Mouse (Mus musculus) forebrain, embryonic 16.5 days (tissue): ENCODE data around the gene Pitpnm2. TPM values are rescaled to one million over a fixed set of nuclear protein-coding genes. Genes with fewer than 3 reads are reported as not detected.

Experiments used
- ATAC-seq: fragments of 200-750 bp; cut with Nextera tagmentation; 2 replicates; pipeline ENCODE4 v1.8.0; 2017; ENCODE audit warnings: mild to moderate bottlenecking, moderate library complexity
- H3K27ac ChIP-seq: fragments of 300-500 bp; sonication (generic); 2 replicates; pipeline ENCODE4 v1.5.1; 2014; ENCODE audit warnings: low read length, control low read depth
- H3K27me3 ChIP-seq: fragments of 300-500 bp; sonication (generic); replicated peaks from 2 replicates; pipeline ENCODE4 v1.6.1; 2014; ENCODE audit warnings: low read length; ENCODE audit not compliant: control insufficient read depth, insufficient read depth
- H3K36me3 ChIP-seq: fragments of 300-500 bp; sonication (generic); 2 replicates; pipeline ENCODE4 v1.6.1; 2014; ENCODE audit not compliant: control insufficient read depth, insufficient read depth
- H3K4me1 ChIP-seq: fragments of 300-500 bp; sonication (generic); replicated peaks from 2 replicates; pipeline ENCODE4 v1.6.1; 2014; ENCODE audit warnings: low read length; ENCODE audit not compliant: control insufficient read depth, insufficient read depth
- H3K4me2 ChIP-seq: fragments of 300-500 bp; sonication (generic); 2 replicates; pipeline ENCODE4 v1.6.1; 2014; ENCODE audit warnings: mild to moderate bottlenecking, low read length, control low read depth
- H3K4me3 ChIP-seq: fragments of 300-500 bp; sonication (generic); replicated peaks from 2 replicates; pipeline ENCODE4 v1.5.1; 2014; ENCODE audit warnings: mild to moderate bottlenecking, low read length, control low read depth
- H3K9ac ChIP-seq: fragments of 300-500 bp; sonication (generic); replicated peaks from 2 replicates; pipeline ENCODE4 v1.6.1; 2014; ENCODE audit warnings: low read depth, low read length, control low read depth
- H3K9me3 ChIP-seq: fragments of 300-500 bp; sonication (generic); 2 replicates; pipeline ENCODE4 v1.6.1; 2016; ENCODE audit warnings: low read length; ENCODE audit not compliant: control insufficient read depth
- WGBS: fragments of 180-500 bp; shearing (Covaris S2); extraction: QIAGEN DNeasy Blood & Tissue Kit; methylation state at CpG from one replicate; pipeline ENCODE4 v1.1.7; 2014; 5-methylcytosine and 5-hydroxymethylcytosine counted together
- polyA plus RNA-seq: library from polyadenylated mRNA; unstranded; fragments of >200 nt; fragmentation: Nextera tagmentation; extraction: Ambion mirVana; gene quantifications from 2 replicates; pipeline ENCODE4 v1.2.1, GENCODE M21; 2015

Gene Pitpnm2
- polyA plus RNA-seq, 1 experiment from 2014 or later, result 14.4 TPM

- Histone ChIP-seq H3K4me3 (no peak overlapping the region), H3K27ac (no peak overlapping the region), H3K4me1 (no peaks in the 10 kb centered on the region), H3K27me3 (no peaks in the 10 kb centered on the region), H3K36me3 (no peaks in the 10 kb centered on the region), H3K4me2 (no peak overlapping the region), H3K9me3 (no peaks in the 10 kb centered on the region), H3K9ac (no peak overlapping the region)
- 95% methylated on average over 9 of the region's 9 CpGs for WGBS
- no peak for ATAC-seq
Observed at GRCm38 (mm10) chr5:124103552-124103951, 146.0 kb downstream of the Pitpnm2 start.

DNA sequence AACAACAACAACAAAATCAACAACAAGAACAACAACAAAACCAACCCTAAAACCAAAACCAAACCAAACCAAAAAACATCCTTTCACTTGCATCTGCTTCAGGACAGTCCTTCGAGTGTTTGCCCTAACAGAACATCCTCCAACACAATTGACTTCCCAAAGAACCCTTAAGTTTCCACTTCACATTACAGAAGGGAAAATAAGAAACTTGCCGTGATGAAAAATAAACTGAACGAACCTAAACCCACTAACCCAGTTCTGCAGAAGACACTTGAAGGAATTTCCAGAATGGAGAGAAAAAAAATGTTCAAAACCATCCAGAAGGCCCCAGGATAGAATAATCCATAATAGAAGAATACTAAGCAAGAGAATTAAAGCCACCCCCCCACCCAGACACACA lies 146.5 kb downstream of the Pitpnm2 start:
- Histone ChIP-seq H3K9me3 (no peaks in the 10 kb centered on the region), H3K4me1 (no peaks in the 10 kb centered on the region), H3K4me3 (no peak overlapping the region), H3K9ac (no peak overlapping the region), H3K4me2 (no peak overlapping the region), H3K36me3 (no peaks in the 10 kb centered on the region), H3K27ac (no peak overlapping the region), H3K27me3 (no peaks in the 10 kb centered on the region)
- no peak for ATAC-seq
- WGBS, result 88% methylated on average over 3 of the region's 3 CpGs

- no peak overlapping the region for H3K27ac ChIP-seq
- no peaks in the 10 kb centered on the region for H3K9me3 ChIP-seq
- no peak overlapping the region for H3K4me2 ChIP-seq
- WGBS, result 84% methylated on average over 6 of the region's 6 CpGs
- H3K36me3 ChIP-seq, result no peaks in the 10 kb centered on the region
- no peak overlapping the region for H3K4me3 ChIP-seq
- H3K9ac ChIP-seq, result no peak overlapping the region
- no peaks in the 10 kb centered on the region for H3K4me1 ChIP-seq
- ATAC-seq, result no peak
- H3K27me3 ChIP-seq, result no peaks in the 10 kb centered on the region
Observed at GRCm38 (mm10) chr5:124102326-124102725, 147.2 kb downstream of the Pitpnm2 start.

GRCm38 (mm10) chr5:124100128-124101044 lies 149.2 kb downstream of the Pitpnm2 start:
- H3K9ac ChIP-seq, result no peak overlapping the region
- no peak overlapping the region for H3K27ac ChIP-seq
- H3K4me1 ChIP-seq, result peaks cover 3% of the 10 kb centered on the region
- no peaks in the 10 kb centered on the region for H3K36me3 ChIP-seq
- H3K9me3 ChIP-seq, result no peaks in the 10 kb centered on the region
- no peak for ATAC-seq
- H3K4me2 ChIP-seq, result no peak overlapping the region
- H3K4me3 ChIP-seq, result no peak overlapping the region
- 94% methylated on average over 11 of the region's 11 CpGs for WGBS
- no peaks in the 10 kb centered on the region; the same call in 1 of the 2 replicates for H3K27me3 ChIP-seq

GRCm38 (mm10) chr5:124098923-124099322 lies 150.6 kb downstream of the Pitpnm2 start:
- no peak overlapping the region for H3K4me2 ChIP-seq
- no peak overlapping the region for H3K9ac ChIP-seq
- no peak overlapping the region for H3K27ac ChIP-seq
- 83% methylated on average over 2 of the region's 2 CpGs for WGBS
- peaks cover 8% of the 10 kb centered on the region for H3K4me1 ChIP-seq
- H3K9me3 ChIP-seq, result no peaks in the 10 kb centered on the region
- H3K27me3 ChIP-seq, result peaks cover 2% of the 10 kb centered on the region; the same call in 1 of the 2 replicates
- no peak overlapping the region for H3K4me3 ChIP-seq
- ATAC-seq, result no peak
- no peaks in the 10 kb centered on the region for H3K36me3 ChIP-seq

GRCm38 (mm10) chr5:124095596-124096232 lies 153.8 kb downstream of the Pitpnm2 start, which contains the start of gene Abcb9:
Abcb9 (minus strand) TSS chr5:124095798.
- Histone ChIP-seq H3K27ac (no peak within 1 kb of the TSS), H3K9me3 (no peaks in the 10 kb centered on the region), H3K36me3 (no peaks in the 10 kb centered on the region), H3K4me3 (peak within 1 kb of the TSS; percentile 45), H3K4me1 (peaks cover 14% of the 10 kb centered on the region), H3K27me3 (peaks cover 2% of the 10 kb centered on the region; the same call in 1 of the 2 replicates), H3K4me2 (peak within 1 kb of the TSS; percentile 47), H3K9ac (peak within 1 kb of the TSS; percentile 47)
- 2% methylated on average over 42 of the region's 42 CpGs for WGBS
- ATAC-seq, result peak; percentile 74

- WGBS, result 10% methylated on average over 19 of the region's 19 CpGs
- H3K4me2 ChIP-seq, result peak overlapping the region; percentile 47
- peaks cover 14% of the 10 kb centered on the region for H3K4me1 ChIP-seq
- peak; percentile 27; the same call in 1 of the 2 replicates for ATAC-seq
- H3K27me3 ChIP-seq, result peaks cover 2% of the 10 kb centered on the region; the same call in 1 of the 2 replicates
- H3K36me3 ChIP-seq, result no peaks in the 10 kb centered on the region
- no peaks in the 10 kb centered on the region for H3K9me3 ChIP-seq
- no peak overlapping the region for H3K27ac ChIP-seq
- H3K4me3 ChIP-seq, result peak overlapping the region; percentile 45
- peak overlapping the region; percentile 47 for H3K9ac ChIP-seq
Observed at GRCm38 (mm10) chr5:124095077-124095581, 154.4 kb downstream of the Pitpnm2 start.

GRCm38 (mm10) chr5:124093852-124094604 lies 155.5 kb downstream of the Pitpnm2 start:
- ATAC-seq, result no peak
- H3K36me3 ChIP-seq, result no peaks in the 10 kb centered on the region
- H3K4me2 ChIP-seq, result no peak overlapping the region
- H3K4me3 ChIP-seq, result no peak overlapping the region
- H3K9ac ChIP-seq, result no peak overlapping the region
- H3K4me1 ChIP-seq, result peaks cover 14% of the 10 kb centered on the region
- no peak overlapping the region for H3K27ac ChIP-seq
- 82% methylated on average over 12 of the region's 12 CpGs for WGBS
- H3K9me3 ChIP-seq, result no peaks in the 10 kb centered on the region
- H3K27me3 ChIP-seq, result peaks cover 2% of the 10 kb centered on the region; the same call in 1 of the 2 replicates
